Mouse (Mus musculus) liver, adult 2 months (tissue): ENCODE measurements around the gene Ttyh3.

ENCODE experiments used
- CTCF ChIP-seq: fragments of 200-500 bp; IDR thresholded peaks from 2 replicates; pipeline ENCODE4 v1.5.1; 2011; ENCODE audit warnings: low read depth, low read length, control low read depth
- POLR2A ChIP-seq: fragments of 200-500 bp; IDR thresholded peaks from 2 replicates; pipeline ENCODE4 v1.6.1; 2011; ENCODE audit warnings: low read length, control low read depth; ENCODE audit not compliant: insufficient read depth; ENCODE audit errors: extremely low read depth

- TF ChIP-seq CTCF (no peak), POLR2A (no peak)
These were observed 31.1 kb downstream of the Ttyh3 start for GRCm38 (mm10) chr5:140617714-140618113.
